Mouse (Mus musculus) lung, adult 2 months (tissue): ENCODE results near the gene Glis1.

Source experiments
- CTCF ChIP-seq: fragments of 200-500 bp; IDR thresholded peaks from 2 replicates; pipeline ENCODE4 v1.5.1; 2011; ENCODE audit warnings: mild to moderate bottlenecking, low read length, control low read depth; ENCODE audit not compliant: insufficient read depth
- POLR2A ChIP-seq: fragments of 200-500 bp; IDR thresholded peaks from 2 replicates; pipeline ENCODE4 v1.6.1; 2011; ENCODE audit warnings: low read depth, mild to moderate bottlenecking, control low read depth, low read length, borderline replicate concordance; ENCODE audit errors: extremely low read depth

GRCm38 (mm10) chr4:107683006-107683756 lies 248.8 kb downstream of the Glis1 start:
- TF ChIP-seq CTCF = no peak
- no peak for TF ChIP-seq POLR2A
